Mouse (Mus musculus): Measurements from ENCODE around the gene Ube3c. TPM values are rescaled to one million over a fixed set of nuclear protein-coding genes. Genes with fewer than 3 reads are reported as not detected.

Gene Ube3c
- polyA plus RNA-seq (2012), result 2.3 and 2.4 TPM in 2 replicates

DNA sequence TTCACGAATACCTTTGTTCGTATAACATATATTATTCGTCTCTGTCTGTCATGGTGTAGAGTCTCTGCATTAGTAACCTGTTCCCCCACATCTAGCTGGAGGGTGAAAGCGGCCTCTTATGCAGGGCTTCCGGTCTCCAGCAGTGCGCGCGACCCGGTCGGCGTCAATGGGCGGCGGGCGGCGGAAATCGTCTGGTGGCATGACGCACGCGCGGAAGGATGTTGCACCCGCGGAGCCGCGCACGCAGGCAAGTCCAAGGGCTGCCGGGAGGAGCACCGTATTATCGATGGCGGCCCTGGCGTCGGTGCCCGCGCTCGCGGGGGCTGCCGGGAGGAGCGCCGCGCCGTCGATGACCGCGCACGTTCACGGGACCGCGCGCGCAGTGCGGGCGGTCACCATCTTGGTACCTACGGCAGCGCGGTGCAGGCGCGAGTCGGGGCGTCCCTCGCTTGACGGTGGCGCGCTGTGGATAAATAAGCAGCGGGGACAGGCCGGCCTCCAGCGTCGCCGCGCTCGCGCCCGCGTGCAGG, at the start of gene Ube3c:
TSS of gene Ube3c (plus strand) at position 395 of the 530 bp plus-strand sequence.

Other genes with a start within 250 kb of the Ube3c start
- 0.86 and 0.93 TPM in 2 replicates for gene Lmbr1, start 190.9 kb upstream of the Ube3c start, polyA plus RNA-seq (2012)
- 7.6 and 9.8 TPM in 2 replicates for gene Nom1, start 134.6 kb upstream of the Ube3c start, polyA plus RNA-seq (2012)
- not detected in 2 replicates for gene Mnx1, start 90.8 kb upstream of the Ube3c start, polyA plus RNA-seq (2012)
- gene Dnajb6, start 166.4 kb downstream of the Ube3c start, polyA plus RNA-seq (2012), result 153 and 171 TPM in 2 replicates
- gene Gm5129, start 166.7 kb downstream of the Ube3c start, polyA plus RNA-seq (2012), result 1.0 TPM in 1 of 2 replicates, not detected in the other